Mouse (Mus musculus): ENCODE measurements around the gene Plcb4.
A peak's percentile ranks its signal among the peaks of the same experiment; 100 is the strongest.
"Not testable (repeated sequence)": the region's sequence is repeated elsewhere in the genome, so short reads cannot be mapped to it uniquely, and the experiment has no call there.

The Plcb4 gene

GRCm38 (mm10) chr2:135673649-135674048, 14.8 kb downstream of the Plcb4 start:
- no peak for DNase-seq (ENCODE audit: low spot score)

- DNase-seq (ENCODE audit: low spot score) = no peak
Observed at GRCm38 (mm10) chr2:135675284-135675683, 16.5 kb downstream of the Plcb4 start.

GRCm38 (mm10) chr2:135676978-135677501, 18.2 kb downstream of the Plcb4 start:
- no peak for DNase-seq (ENCODE audit: low spot score)

- DNase-seq (ENCODE audit: low spot score) = no peak
Observed at GRCm38 (mm10) chr2:135677601-135678000, 18.8 kb downstream of the Plcb4 start.

DNA sequence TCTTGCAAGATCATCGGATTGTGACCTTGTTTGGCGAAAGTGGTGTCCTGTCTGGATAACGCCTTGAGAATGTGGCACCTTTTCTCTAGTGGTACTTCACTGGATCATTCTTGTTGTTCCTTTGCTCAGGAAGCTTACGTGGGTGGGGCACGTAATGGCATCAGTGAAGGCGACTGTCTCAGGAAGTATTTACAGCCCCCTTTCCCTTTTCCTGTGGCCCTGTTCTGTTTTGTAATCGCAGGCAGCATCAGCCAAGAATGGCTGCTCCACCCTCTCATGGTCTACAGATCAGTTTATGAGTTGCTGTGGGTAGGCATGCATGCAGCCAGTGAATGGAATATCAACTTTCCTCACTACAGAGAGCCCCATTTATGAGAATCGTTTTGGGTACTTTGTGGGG, 21.2 kb downstream of the Plcb4 start:
- DNase-seq (ENCODE audit: low spot score) = no peak

- DNase-seq (ENCODE audit: low spot score) = no peak
Observed at GRCm38 (mm10) chr2:135680406-135681134, 21.8 kb downstream of the Plcb4 start.

GRCm38 (mm10) chr2:135683684-135684440, 25.1 kb downstream of the Plcb4 start:
- DNase-seq (ENCODE audit: low spot score) = no peak

- no peak for DNase-seq (ENCODE audit: low spot score)
Observed at GRCm38 (mm10) chr2:135686692-135687091, 27.9 kb downstream of the Plcb4 start.

DNA sequence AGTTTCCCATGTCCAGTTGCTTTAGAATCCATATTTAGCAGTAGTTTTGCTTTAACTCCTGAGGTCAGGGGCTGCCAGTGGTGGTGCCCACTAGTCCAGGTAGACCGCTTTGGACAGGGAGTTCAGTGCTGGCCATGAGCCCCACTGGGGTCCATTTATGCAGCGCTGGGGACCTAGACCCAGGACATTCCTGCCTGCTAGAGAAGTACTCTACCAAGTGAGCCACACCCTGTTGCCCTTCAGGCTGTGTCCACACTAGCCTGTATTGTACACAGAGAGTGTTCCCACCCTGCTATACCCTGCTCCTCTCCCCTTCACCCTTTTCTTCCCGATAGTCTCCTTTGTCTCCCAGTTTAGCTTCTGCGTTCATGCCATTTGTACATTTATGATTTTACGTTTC, 28.8 kb downstream of the Plcb4 start:
- no peak for DNase-seq (ENCODE audit: low spot score)

DNA sequence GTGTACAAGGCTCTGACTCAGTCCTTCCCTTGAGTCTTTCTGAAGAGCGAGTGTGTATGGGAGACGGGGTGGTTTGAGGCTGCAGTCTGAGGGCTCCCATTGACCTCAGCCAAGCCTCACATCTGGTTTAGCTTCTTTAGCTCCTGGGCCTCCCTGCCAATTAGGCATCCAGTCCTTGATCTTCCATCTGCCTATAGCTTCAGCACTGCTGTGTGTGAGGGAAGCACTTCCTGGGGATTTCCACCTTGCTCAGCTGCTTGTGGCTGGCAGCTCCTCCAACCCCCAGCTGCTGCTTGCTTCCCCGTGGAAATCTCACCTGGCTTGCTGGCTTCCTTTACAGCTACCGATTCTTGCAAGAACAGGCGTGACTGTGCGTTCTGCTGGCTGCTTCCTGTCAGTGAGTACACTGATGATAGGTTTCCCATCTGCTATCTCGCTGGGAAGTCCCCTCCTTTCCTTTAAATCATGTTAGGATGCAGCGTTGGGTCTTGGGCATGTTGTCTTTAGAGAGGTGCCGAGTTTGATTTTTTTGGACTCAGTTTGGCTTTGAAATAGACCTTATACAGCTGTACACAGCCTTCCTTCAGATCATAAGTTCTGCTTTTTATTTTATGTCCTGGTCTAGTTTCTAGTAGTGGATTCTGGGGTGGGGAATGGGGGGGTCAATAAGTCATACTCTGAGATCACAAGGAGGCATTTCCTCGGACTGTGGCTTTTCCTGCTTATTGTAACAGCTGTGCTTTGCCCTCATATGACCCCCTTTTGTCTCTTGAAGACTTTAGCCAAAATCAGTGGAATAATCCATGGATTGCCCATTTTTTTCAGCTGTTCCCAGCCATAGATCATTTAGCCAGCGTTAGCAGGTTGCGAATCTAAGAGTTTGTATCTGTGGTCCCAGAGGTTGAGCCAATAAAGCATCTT, 34.0 kb downstream of the Plcb4 start:
- DNase-seq (ENCODE audit: low spot score) = peak; percentile 54

DNA sequence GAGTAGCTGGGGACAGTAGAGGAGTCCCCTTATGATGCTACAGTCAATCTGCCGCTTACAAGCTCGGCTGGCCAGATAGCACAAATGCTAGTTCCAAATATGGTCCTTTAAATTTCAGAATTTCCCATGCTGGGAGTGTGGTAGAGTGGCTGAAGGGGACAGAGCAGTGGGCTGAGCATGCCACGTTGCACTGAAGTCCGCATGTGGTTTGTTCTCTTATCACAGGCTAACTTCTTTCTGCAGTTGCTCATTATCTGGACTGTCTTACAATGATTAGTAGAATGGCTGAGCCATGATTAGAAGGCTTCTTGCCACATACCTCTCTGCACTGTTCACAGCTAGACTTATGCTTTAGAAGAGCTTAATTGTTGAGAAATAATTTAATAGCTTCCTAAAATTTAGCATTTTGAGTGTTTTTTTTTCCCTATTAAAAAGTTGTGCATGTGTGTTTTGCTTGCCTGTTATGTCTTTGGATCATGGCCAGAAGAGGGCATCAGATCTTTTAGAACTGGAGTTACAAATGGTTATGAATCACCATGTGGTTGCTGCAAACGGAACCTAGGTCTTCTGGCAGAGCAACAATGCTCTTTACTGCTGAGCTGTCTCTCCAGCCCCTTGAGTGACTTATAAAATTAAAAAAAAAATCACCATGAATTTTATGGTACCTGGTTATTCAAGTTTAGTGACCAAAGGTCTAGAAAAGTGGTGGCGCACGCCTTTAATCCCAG, 42.0 kb downstream of the Plcb4 start:
- DNase-seq (ENCODE audit: low spot score) = no peak

DNA sequence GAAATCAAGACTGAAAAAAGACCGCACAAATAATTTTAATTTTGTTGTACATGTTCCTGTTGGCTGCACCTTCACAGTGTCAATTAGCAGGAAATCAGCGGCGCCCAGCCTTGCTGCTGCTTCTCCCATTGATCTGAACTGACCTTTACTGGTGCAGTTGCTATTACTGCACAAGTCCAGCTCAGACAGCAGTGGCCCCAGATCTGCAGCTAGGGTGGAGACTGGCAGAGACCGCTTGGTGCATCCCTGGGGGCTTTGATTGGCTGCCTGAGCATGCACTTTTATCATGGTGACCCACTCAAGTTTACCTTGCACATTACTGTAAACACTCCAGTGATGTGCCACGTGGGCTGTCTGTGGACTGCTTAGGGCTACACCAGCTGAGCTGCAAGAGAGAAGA, 45.9 kb downstream of the Plcb4 start:
- DNase-seq (ENCODE audit: low spot score) = no peak

GRCm38 (mm10) chr2:135707305-135707704, 48.5 kb downstream of the Plcb4 start:
- no peak for DNase-seq (ENCODE audit: low spot score)

- DNase-seq (ENCODE audit: low spot score) = no peak
Observed at GRCm38 (mm10) chr2:135708386-135708785, 49.6 kb downstream of the Plcb4 start.

- DNase-seq (ENCODE audit: low spot score) = no peak
Observed at GRCm38 (mm10) chr2:135708796-135709195, 50.0 kb downstream of the Plcb4 start.

GRCm38 (mm10) chr2:135709736-135710135, 50.9 kb downstream of the Plcb4 start:
- DNase-seq (ENCODE audit: low spot score) = not testable (repeated sequence)

- peak; percentile 78 for DNase-seq (ENCODE audit: low spot score)
Observed at GRCm38 (mm10) chr2:135711049-135711924, 52.5 kb downstream of the Plcb4 start.

DNA sequence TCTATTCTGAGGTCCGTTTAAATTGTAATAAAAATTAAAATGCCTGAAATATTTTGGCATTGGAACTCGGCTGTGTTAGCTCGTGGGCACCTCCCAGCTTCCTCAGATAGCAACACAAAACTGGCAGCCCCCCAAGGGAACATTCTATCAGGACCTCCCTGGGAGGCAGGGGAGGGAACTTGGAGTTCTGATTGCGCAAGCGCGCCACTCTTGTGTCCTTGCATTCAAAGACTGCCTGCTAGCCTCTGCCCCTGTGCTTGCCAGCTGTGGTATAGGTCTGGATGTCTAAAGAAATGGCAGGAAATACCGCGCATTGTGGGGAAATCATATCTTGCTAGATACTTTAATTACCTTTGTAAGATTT, 53.1 kb downstream of the Plcb4 start:
- peak; percentile 82 for DNase-seq (ENCODE audit: low spot score)

DNA sequence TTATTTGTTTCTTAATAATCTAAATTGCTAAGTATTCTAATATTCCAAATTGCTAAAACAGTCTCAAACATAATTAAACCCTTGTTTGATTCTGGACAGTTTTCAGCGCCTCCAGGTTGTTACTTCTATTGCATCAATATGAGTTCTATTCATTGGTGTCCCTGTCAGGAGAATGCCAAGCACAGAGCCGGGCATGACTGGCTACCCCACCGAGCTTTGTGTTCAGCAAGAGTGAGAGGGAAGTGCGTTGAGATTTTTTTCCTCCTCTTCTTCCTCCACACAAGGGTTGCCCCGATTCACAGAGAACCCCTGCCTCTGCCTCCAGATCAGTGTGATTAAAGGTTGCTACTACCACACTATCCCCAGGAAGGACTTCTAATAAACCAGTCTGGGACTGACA, 53.5 kb downstream of the Plcb4 start:
- DNase-seq (ENCODE audit: low spot score) = no peak

- no peak for DNase-seq (ENCODE audit: low spot score)
Observed at GRCm38 (mm10) chr2:135712921-135713320, 54.1 kb downstream of the Plcb4 start.

GRCm38 (mm10) chr2:135716180-135716579, 57.4 kb downstream of the Plcb4 start:
- no peak for DNase-seq (ENCODE audit: low spot score)
